Mouse (Mus musculus) kidney, postnatal 14 days (tissue): ENCODE measurements around the gene Arid5b.

Experiments used
- DNase-seq: peaks from one replicate; pipeline ENCODE4 v3.0.0; 2022; ENCODE audit warnings: mixed read lengths

Arid5b gene

GRCm38 (mm10) chr10:68278632-68279361 is at the start of gene Arid5b:
TSS of gene Arid5b (minus strand) at chr10:68278740.
- DNase-seq: peak; percentile 77

GRCm38 (mm10) chr10:68325378-68325777 is 46.8 kb upstream of the Arid5b start:
- DNase-seq: no peak

GRCm38 (mm10) chr10:68324061-68324460 is 45.5 kb upstream of the Arid5b start:
- DNase-seq: no peak

- no peak for DNase-seq
Observed at GRCm38 (mm10) chr10:68323167-68323566, 44.6 kb upstream of the Arid5b start.

GRCm38 (mm10) chr10:68320986-68321385 is 42.4 kb upstream of the Arid5b start:
- no peak for DNase-seq

- no peak for DNase-seq
Observed at GRCm38 (mm10) chr10:68320496-68320895, 42.0 kb upstream of the Arid5b start.

GRCm38 (mm10) chr10:68319438-68319837 is 40.9 kb upstream of the Arid5b start:
- peak; percentile 8 for DNase-seq

GRCm38 (mm10) chr10:68318438-68318979 is 40.0 kb upstream of the Arid5b start:
- peak; percentile 4 for DNase-seq

GRCm38 (mm10) chr10:68312734-68313133 is 34.2 kb upstream of the Arid5b start:
- DNase-seq: no peak

GRCm38 (mm10) chr10:68301013-68301412 is 22.5 kb upstream of the Arid5b start:
- DNase-seq: no peak

- DNase-seq: no peak
Observed at GRCm38 (mm10) chr10:68289465-68289864, 10.9 kb upstream of the Arid5b start.

GRCm38 (mm10) chr10:68282466-68283391 is 4.2 kb upstream of the Arid5b start:
- DNase-seq: peak; percentile 91

- DNase-seq: no peak
Observed at GRCm38 (mm10) chr10:68281775-68282106, 3.2 kb upstream of the Arid5b start.

- no peak for DNase-seq
Observed at GRCm38 (mm10) chr10:68281076-68281774, 2.7 kb upstream of the Arid5b start.

GRCm38 (mm10) chr10:68279516-68280501 is 1.3 kb upstream of the Arid5b start:
- DNase-seq: peak; percentile 79

GRCm38 (mm10) chr10:68277671-68278151 is 829 bp downstream of the Arid5b start:
- peak; percentile 70 for DNase-seq

GRCm38 (mm10) chr10:68276976-68277441 is 1.5 kb downstream of the Arid5b start:
- peak; percentile 65 for DNase-seq

- DNase-seq: peak; percentile 87
Observed at GRCm38 (mm10) chr10:68276350-68276975, 2.1 kb downstream of the Arid5b start.

GRCm38 (mm10) chr10:68274900-68275760 is 3.4 kb downstream of the Arid5b start:
- DNase-seq: peak; percentile 58

GRCm38 (mm10) chr10:68269789-68270188 is 8.8 kb downstream of the Arid5b start:
- no peak for DNase-seq
